Mouse (Mus musculus): Measurements from ENCODE around the gene Slc16a6.
A peak's percentile ranks its signal among the peaks of the same experiment; 100 is the strongest.

Gene Slc16a6

GRCm38 (mm10) chr11:109485398-109486045 is 12.1 kb upstream of the Slc16a6 start:
- DNase-seq, result no peak

- DNase-seq, result no peak
Measured at GRCm38 (mm10) chr11:109480440-109480839, 7.0 kb upstream of the Slc16a6 start.

- no peak for DNase-seq
Measured at GRCm38 (mm10) chr11:109479575-109480285, 6.3 kb upstream of the Slc16a6 start.

GRCm38 (mm10) chr11:109477606-109478380 is 4.4 kb upstream of the Slc16a6 start:
- DNase-seq, result no peak

GRCm38 (mm10) chr11:109476653-109477052 is 3.3 kb upstream of the Slc16a6 start:
- DNase-seq, result no peak

- no peak for DNase-seq
Measured at GRCm38 (mm10) chr11:109476241-109476640, 2.8 kb upstream of the Slc16a6 start.

GRCm38 (mm10) chr11:109475717-109476116 is 2.3 kb upstream of the Slc16a6 start:
- no peak for DNase-seq

GRCm38 (mm10) chr11:109474836-109475235 is 1.4 kb upstream of the Slc16a6 start:
- DNase-seq, result no peak

GRCm38 (mm10) chr11:109474086-109474742 is 816 bp upstream of the Slc16a6 start:
- DNase-seq, result no peak

GRCm38 (mm10) chr11:109472821-109473170 is 602 bp downstream of the Slc16a6 start:
- DNase-seq, result no peak

GRCm38 (mm10) chr11:109472171-109472691 is 1.2 kb downstream of the Slc16a6 start:
- peak; percentile 75 for DNase-seq

- peak; percentile 32 for DNase-seq
Measured at GRCm38 (mm10) chr11:109470921-109471861, 2.2 kb downstream of the Slc16a6 start.

GRCm38 (mm10) chr11:109470170-109470569 is 3.2 kb downstream of the Slc16a6 start:
- peak; percentile 46 for DNase-seq

- no peak for DNase-seq
Measured at GRCm38 (mm10) chr11:109468133-109468532, 5.3 kb downstream of the Slc16a6 start.

- DNase-seq, result no peak
Measured at GRCm38 (mm10) chr11:109466987-109467386, 6.4 kb downstream of the Slc16a6 start.

- no peak for DNase-seq
Measured at GRCm38 (mm10) chr11:109465068-109465467, 8.3 kb downstream of the Slc16a6 start.

- no peak for DNase-seq
Measured at GRCm38 (mm10) chr11:109460586-109460985, 12.8 kb downstream of the Slc16a6 start.

GRCm38 (mm10) chr11:109458165-109458564 is 15.2 kb downstream of the Slc16a6 start:
- no peak for DNase-seq

- no peak for DNase-seq
Measured at GRCm38 (mm10) chr11:109456261-109456660, 17.1 kb downstream of the Slc16a6 start.

GRCm38 (mm10) chr11:109451169-109451568 is 22.2 kb downstream of the Slc16a6 start:
- no peak for DNase-seq

GRCm38 (mm10) chr11:109445438-109446035 is 27.9 kb downstream of the Slc16a6 start:
- DNase-seq, result peak; percentile 35
